Mouse (Mus musculus) heart, embryonic 16.5 days (tissue): ENCODE data around the gene Tmc3. TPM values are rescaled to one million over a fixed set of nuclear protein-coding genes. Genes with fewer than 3 reads are reported as not detected.

Source experiments
- ATAC-seq: fragments of 200-750 bp; cut with Nextera tagmentation; replicated peaks from 2 replicates; pipeline ENCODE4 v1.8.0; 2017; ENCODE audit warnings: moderate number of reproducible peaks; ENCODE audit not compliant: insufficient read depth, low FRiP score; ENCODE audit errors: extremely low read depth
- H3K27ac ChIP-seq: fragments of 300-500 bp; sonication (generic); 2 replicates; pipeline ENCODE4 v1.5.1; 2014; ENCODE audit warnings: mild to moderate bottlenecking, low read length, control low read depth, moderate library complexity
- H3K27me3 ChIP-seq: fragments of 300-500 bp; sonication (generic); 2 replicates; pipeline ENCODE4 v1.6.1; 2014; ENCODE audit warnings: low read length, mixed read lengths; ENCODE audit not compliant: control insufficient read depth, insufficient read depth
- H3K36me3 ChIP-seq: fragments of 300-500 bp; sonication (generic); 2 replicates; pipeline ENCODE4 v1.6.1; 2014; ENCODE audit not compliant: control insufficient read depth, insufficient read depth
- H3K4me1 ChIP-seq: fragments of 300-500 bp; sonication (generic); 2 replicates; pipeline ENCODE4 v1.6.1; 2014; ENCODE audit warnings: low read length, mixed read lengths; ENCODE audit not compliant: control insufficient read depth, insufficient read depth
- H3K4me2 ChIP-seq: fragments of 300-500 bp; sonication (generic); 2 replicates; pipeline ENCODE4 v1.6.1; 2014; ENCODE audit warnings: low read depth, mild to moderate bottlenecking, control low read depth, low read length
- H3K4me3 ChIP-seq: fragments of 300-500 bp; sonication (generic); 2 replicates; pipeline ENCODE4 v1.5.1; 2014; ENCODE audit warnings: mild to moderate bottlenecking, control low read depth, low read length
- H3K9ac ChIP-seq: fragments of 300-500 bp; sonication (generic); 2 replicates; pipeline ENCODE4 v1.6.1; 2014; ENCODE audit warnings: low read length, control low read depth
- H3K9me3 ChIP-seq: fragments of 300-500 bp; sonication (generic); replicated peaks from 2 replicates; pipeline ENCODE4 v1.6.1; 2016; ENCODE audit warnings: low read length; ENCODE audit not compliant: control insufficient read depth
- WGBS: fragments of 180-500 bp; shearing (Covaris S2); extraction: QIAGEN DNeasy Blood & Tissue Kit; methylation state at CpG from one replicate; pipeline ENCODE4 v1.1.7; 2014; 5-methylcytosine and 5-hydroxymethylcytosine counted together
- polyA plus RNA-seq: library from polyadenylated mRNA; unstranded; fragments of >200 nt; fragmentation: Nextera tagmentation; extraction: Ambion mirVana; gene quantifications from 2 replicates; pipeline ENCODE4 v1.2.1, GENCODE M21; 2015

Tmc3 gene
- polyA plus RNA-seq, 1 experiment from 2014 or later, result 1.4 TPM

DNA sequence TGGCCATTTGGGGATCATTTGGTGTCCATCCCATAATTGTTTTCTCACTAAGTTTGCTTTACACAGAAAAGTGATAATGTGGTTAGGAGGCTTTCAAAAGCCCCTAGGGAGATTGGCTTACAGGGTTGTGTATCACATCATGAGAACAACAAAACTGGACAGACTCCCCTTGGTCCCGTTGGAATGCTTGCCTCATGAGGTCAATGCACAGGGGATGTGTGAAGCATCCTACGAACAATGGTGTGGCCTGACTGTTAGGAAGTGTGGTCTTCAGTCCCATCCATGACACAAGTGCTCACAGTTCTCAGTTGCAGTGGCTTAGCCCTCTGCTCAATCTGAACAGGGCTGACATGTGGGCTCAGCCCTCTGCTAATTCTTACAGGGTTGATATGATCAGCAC lies 12.3 kb upstream of the Tmc3 start:
- Histone ChIP-seq H3K4me1 (peaks cover 6% of the 10 kb centered on the region; the same call in 1 of the 2 replicates), H3K4me3 (no peak overlapping the region), H3K27ac (no peak overlapping the region), H3K27me3 (no peaks in the 10 kb centered on the region), H3K9me3 (no peaks in the 10 kb centered on the region), H3K4me2 (no peak overlapping the region), H3K36me3 (no peaks in the 10 kb centered on the region), H3K9ac (no peak overlapping the region)
- 66% methylated on average over 2 of the region's 2 CpGs for WGBS
- ATAC-seq, result no peak

DNA sequence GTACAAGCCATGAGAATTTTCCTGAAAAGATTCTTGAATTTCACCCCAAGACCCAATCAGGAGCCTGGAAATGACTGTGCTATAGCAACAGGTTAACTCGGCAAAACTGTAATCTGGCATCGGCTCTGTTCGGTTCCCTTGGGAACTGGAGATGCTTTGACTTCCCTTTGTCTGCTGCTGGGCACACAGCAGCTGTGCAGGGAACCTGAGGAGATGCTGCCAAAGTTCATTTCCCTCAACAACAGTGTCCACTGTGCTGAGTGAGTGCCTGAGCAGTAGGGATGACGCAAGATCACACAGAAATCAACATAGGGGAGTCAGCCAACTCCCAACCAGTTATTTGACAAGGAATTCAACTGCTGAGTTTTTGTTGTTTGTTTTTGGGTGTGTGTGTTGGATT lies 3.8 kb upstream of the Tmc3 start:
- Histone ChIP-seq H3K4me3 (no peak overlapping the region), H3K27me3 (no peaks in the 10 kb centered on the region), H3K4me1 (peaks cover 6% of the 10 kb centered on the region; the same call in 1 of the 2 replicates), H3K36me3 (no peaks in the 10 kb centered on the region), H3K27ac (no peak overlapping the region), H3K9me3 (no peaks in the 10 kb centered on the region), H3K9ac (no peak overlapping the region), H3K4me2 (no peak overlapping the region)
- 51% methylated on average over 4 of the region's 4 CpGs for WGBS
- no peak for ATAC-seq

DNA sequence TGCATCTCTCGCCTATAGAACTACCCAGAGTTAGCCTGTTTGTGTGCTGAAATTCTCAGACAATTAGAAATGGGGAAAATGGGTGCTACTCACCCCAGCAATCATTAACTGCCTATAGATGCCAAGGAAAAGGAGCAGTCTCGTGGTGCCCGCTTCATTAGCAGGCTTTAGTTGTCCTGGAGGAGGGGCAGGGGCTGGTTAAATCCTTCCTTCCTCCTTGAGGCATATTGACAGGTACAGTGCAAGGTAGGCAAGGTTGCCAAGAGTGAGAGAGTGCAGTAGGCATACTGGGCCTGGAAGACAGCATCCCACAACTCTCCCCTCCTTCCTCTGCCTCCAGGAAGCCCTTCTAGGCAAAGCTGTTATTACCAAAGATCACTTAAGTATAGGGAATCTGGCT lies 9.3 kb downstream of the Tmc3 start:
- H3K4me3 ChIP-seq, result no peak overlapping the region
- no peak for ATAC-seq
- H3K27me3 ChIP-seq, result no peaks in the 10 kb centered on the region
- H3K9ac ChIP-seq, result no peak overlapping the region
- no peaks in the 10 kb centered on the region for H3K36me3 ChIP-seq
- no peak overlapping the region for H3K4me2 ChIP-seq
- WGBS, result 87% methylated on average over 3 of the region's 3 CpGs
- no peak overlapping the region for H3K27ac ChIP-seq
- no peaks in the 10 kb centered on the region for H3K9me3 ChIP-seq
- H3K4me1 ChIP-seq, result no peaks in the 10 kb centered on the region

DNA sequence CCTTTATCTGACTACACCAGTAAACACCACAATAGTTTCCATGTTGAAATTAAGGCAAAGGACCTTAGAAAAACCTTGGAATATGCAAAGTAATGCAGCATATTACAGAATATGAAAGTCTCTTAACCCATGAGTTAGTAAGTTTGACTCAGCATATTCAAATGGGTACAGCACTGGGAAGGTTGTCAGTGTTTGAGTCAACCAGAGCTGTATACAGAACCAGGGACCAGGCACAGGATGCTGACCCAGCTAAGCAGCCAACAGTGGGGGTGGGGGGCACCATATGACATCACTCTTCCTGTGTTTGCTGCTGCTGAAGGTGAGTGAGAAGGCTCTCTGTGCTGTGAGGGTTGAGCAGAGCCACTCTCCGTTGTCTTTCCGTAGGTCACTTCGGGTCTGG lies 12.3 kb downstream of the Tmc3 start:
- no peak for ATAC-seq
- 82% methylated on average over 3 of the region's 3 CpGs for WGBS
- Histone ChIP-seq H3K27ac (no peak overlapping the region), H3K36me3 (no peaks in the 10 kb centered on the region), H3K27me3 (no peaks in the 10 kb centered on the region), H3K9me3 (no peaks in the 10 kb centered on the region), H3K4me1 (no peaks in the 10 kb centered on the region), H3K4me3 (no peak overlapping the region), H3K9ac (no peak overlapping the region), H3K4me2 (no peak overlapping the region)

DNA sequence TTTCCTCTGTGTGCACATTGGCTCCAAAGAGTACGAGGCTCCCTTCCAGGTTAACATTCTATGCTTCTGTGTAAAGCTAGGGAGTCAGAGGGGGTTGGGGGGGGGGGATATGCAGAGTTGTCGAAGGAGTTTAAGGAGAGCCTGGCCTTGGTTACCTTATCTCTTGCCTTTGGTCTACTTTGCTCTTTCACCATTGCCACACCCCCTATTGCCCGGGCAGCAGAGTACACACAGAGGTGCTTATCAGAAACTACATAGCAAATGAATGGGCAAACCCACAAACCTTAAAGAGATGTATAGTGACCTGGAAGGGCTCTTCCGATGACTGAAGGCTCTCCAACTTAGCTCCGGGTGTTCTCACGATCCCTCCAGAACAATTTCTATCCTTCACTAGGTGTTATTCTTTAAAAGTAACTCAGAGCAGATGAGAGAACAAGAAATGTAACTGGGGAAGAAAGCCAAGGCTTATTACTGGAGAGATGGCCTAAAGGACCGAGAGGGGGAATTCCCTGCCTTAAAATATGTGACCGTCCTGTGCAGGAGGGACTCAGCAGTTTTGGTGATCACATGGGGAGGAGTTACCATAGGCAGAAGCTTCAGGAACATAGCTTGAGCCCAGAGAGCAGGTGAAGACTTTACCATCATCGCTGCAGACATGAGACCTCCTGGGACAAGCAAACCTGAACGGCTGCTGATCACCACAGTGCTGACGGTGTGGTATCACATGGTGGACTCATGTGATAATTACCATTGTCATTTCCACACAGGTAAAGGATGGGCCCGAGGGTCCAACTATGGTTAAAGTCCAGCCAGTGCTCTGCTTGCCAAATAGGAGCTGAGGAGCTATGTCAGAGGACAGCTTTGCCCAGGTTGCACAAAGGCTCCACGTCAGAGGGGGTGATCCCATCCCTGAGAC lies 14.5 kb downstream of the Tmc3 start:
- H3K27ac ChIP-seq, result no peak overlapping the region
- no peak for ATAC-seq
- H3K4me3 ChIP-seq, result no peak overlapping the region
- no peak overlapping the region for H3K4me2 ChIP-seq
- no peaks in the 10 kb centered on the region for H3K9me3 ChIP-seq
- no peaks in the 10 kb centered on the region for H3K27me3 ChIP-seq
- H3K36me3 ChIP-seq, result no peaks in the 10 kb centered on the region
- no peak overlapping the region for H3K9ac ChIP-seq
- no peaks in the 10 kb centered on the region for H3K4me1 ChIP-seq
- WGBS, result 62% methylated on average over 13 of the region's 13 CpGs

DNA sequence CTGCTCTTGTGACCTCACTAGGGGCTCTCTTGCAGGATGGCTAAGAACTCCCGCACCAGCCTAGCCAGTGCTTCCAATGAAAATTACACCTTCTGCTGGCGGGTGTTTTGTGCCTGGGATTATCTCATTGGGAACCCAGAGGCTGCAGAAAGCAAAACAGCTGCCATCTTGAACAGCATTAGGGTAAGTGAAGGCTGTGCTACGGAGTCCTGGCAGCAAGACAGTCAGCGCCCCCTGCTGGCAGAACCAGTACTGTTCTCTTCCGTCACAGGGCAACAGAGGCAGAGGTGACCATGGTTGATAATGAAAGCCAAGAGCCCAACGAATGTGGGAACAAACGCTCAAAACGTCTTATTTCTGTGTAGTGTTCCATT lies 15.2 kb downstream of the Tmc3 start:
- Histone ChIP-seq H3K4me1 (no peaks in the 10 kb centered on the region), H3K9me3 (no peaks in the 10 kb centered on the region), H3K4me2 (no peak overlapping the region), H3K9ac (no peak overlapping the region), H3K4me3 (no peak overlapping the region), H3K27ac (no peak overlapping the region), H3K27me3 (no peaks in the 10 kb centered on the region), H3K36me3 (no peaks in the 10 kb centered on the region)
- no peak for ATAC-seq
- 59% methylated on average over 8 of the region's 8 CpGs for WGBS

DNA sequence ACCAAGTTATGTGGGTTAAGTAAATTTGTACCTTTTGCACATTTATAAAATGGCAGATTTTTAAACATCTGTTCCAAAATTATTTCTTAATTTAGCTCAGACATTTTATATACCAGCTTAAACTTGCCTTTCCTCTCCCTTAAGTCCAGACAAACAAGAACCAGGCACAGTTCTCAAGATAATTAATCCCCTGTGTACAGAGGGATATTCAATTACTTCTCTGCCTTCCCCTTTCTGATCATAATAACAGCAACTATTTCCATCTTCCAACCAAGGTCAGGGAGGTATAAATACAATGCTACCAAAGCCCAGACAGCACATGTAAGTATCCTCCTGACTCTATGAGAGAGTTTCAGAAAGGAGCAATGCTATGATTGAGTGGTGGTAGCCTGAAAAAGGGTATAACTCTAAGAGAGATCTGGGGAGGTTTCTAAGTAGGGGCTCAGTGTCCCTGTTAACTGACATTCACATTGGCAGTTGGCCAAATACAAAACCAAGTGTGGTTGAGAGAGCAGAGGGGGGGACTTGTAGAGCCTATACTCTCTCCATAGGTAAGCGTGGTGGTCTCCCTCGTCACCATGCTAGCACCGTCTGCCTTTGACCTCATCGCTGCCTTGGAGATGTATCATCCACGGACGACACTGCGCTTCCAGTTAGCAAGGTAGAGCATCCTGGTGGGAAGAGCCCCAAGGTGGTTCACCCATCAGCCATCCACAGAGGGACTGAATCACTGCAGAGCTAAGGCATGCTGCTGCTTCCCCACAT lies 19.6 kb downstream of the Tmc3 start:
- ATAC-seq, result no peak
- Histone ChIP-seq H3K9me3 (no peaks in the 10 kb centered on the region), H3K27me3 (no peaks in the 10 kb centered on the region), H3K4me3 (no peak overlapping the region), H3K36me3 (no peaks in the 10 kb centered on the region), H3K4me2 (no peak overlapping the region), H3K9ac (no peak overlapping the region), H3K27ac (no peak overlapping the region), H3K4me1 (no peaks in the 10 kb centered on the region)
- WGBS, result 90% methylated on average over 7 of the region's 7 CpGs

DNA sequence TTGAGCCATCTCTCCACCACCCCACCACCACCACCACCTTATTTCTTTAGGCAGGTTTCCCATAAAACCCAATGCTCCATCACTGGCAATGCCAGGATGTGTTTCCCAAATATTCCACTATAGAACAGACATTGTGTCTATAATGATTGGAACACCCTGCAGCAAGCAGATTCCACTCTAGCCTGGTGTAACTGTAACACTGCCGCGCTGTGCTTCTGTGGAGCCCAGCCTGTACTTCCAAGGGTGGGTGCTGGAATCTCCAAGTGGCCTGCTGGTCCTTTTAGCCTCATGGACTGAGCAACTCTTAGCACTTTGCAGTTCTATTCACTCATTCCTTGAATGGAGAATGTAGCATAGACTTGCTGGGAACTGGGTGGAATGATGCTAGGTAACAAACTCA lies 22.1 kb downstream of the Tmc3 start:
- no peak for ATAC-seq
- Histone ChIP-seq H3K27ac (no peak overlapping the region), H3K27me3 (no peaks in the 10 kb centered on the region), H3K4me1 (no peaks in the 10 kb centered on the region), H3K9ac (no peak overlapping the region), H3K36me3 (no peaks in the 10 kb centered on the region), H3K4me2 (no peak overlapping the region), H3K4me3 (no peak overlapping the region), H3K9me3 (no peaks in the 10 kb centered on the region)
- 84% methylated on average over 2 of the region's 2 CpGs for WGBS

DNA sequence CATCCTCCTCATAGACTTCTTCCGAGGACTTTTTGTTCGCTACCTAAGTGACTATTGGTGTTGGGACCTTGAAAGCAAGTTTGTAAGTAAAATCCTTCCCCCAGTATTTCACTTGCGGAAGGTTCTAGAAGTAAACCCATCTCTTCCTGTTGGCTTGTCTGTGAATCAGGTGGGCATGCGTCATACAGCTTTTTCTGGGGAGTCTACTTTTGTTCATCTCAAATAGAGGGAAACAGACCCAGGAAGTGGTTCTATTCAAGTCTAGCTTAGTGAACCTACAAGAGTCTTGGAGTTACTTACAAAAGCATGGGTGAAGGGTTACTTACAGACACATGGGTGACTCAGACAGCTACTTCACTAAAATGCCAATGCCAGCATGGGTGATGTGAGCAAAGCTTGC lies 25.2 kb downstream of the Tmc3 start:
- H3K27ac ChIP-seq, result no peak overlapping the region
- WGBS, result 95% methylated on average over 4 of the region's 4 CpGs
- H3K4me1 ChIP-seq, result no peaks in the 10 kb centered on the region
- H3K4me3 ChIP-seq, result no peak overlapping the region
- no peaks in the 10 kb centered on the region for H3K36me3 ChIP-seq
- ATAC-seq, result no peak
- H3K27me3 ChIP-seq, result no peaks in the 10 kb centered on the region
- no peak overlapping the region for H3K9ac ChIP-seq
- H3K4me2 ChIP-seq, result no peak overlapping the region
- no peaks in the 10 kb centered on the region for H3K9me3 ChIP-seq
